In genomic region chr9:85762476-85762875, GRCm38 (mm10) we compare ENCODE assay signal across 21 mouse cellular contexts. TPM values are rescaled to one million over a fixed set of nuclear protein-coding genes. Genes with fewer than 3 reads are reported as not detected.
DNase-seq lines count a peak whose midpoint lies in the region; ATAC-seq and TF ChIP-seq lines count a peak whose summit lies in the region.
"Had no signal": no experiment of that assay in that cellular context is flagged by ENCODE, and none has a peak within 500 bp of the region (broad histone marks: within the 10 kb centered on the region; RNA-seq: fewer than 3 reads in every experiment).

No protein-coding gene starts in this region.

- no peak overlapping the region for H3K9ac ChIP-seq in liver, embryonic 16.5 days (ENCODE audit: low read depth, low read length)
- no peak overlapping the region for H3K9ac ChIP-seq in liver, embryonic 11.5 days (ENCODE audit: low read depth, low read length)
- H3K9ac ChIP-seq in forebrain, embryonic 16.5 days (replicated peaks; ENCODE audit: low read depth, low read length): no peak overlapping the region
- H3K9ac ChIP-seq: embryonic facial prominence, embryonic 13.5 days; lung, embryonic 14.5 days had no signal

- ATAC-seq in liver, embryonic 16.5 days (ENCODE audit: low read depth): peak; percentile 63
- no peak for ATAC-seq in liver, embryonic 11.5 days (replicated peaks; ENCODE audit: low FRiP score)
- ATAC-seq in megakaryocyte, adult 5-6 weeks (ENCODE audit: poor library complexity, severe bottlenecking): peak; percentile 96
- ATAC-seq in forebrain, embryonic 16.5 days: no peak
- ATAC-seq: intestine, embryonic 16.5 days had no signal

- no peaks in the 10 kb centered on the region for H3K9me3 ChIP-seq in liver, embryonic 16.5 days (replicated peaks; ENCODE audit: control insufficient read depth, low read length)
- no peaks in the 10 kb centered on the region for H3K9me3 ChIP-seq in liver, embryonic 11.5 days (ENCODE audit: control insufficient read depth, low read length)
- no peaks in the 10 kb centered on the region for H3K9me3 ChIP-seq in forebrain, embryonic 16.5 days (ENCODE audit: control insufficient read depth, low read length)
- H3K9me3 ChIP-seq: embryonic facial prominence, embryonic 13.5 days; limb, embryonic 10.5 days had no signal

- no peak overlapping the region for H3K27ac ChIP-seq in liver, embryonic 16.5 days (ENCODE audit: low read length)
- H3K27ac ChIP-seq in liver, embryonic 11.5 days (ENCODE audit: low read depth, low read length): no peak overlapping the region
- no peak overlapping the region for H3K27ac ChIP-seq in forebrain, embryonic 16.5 days (ENCODE audit: low read length)
- H3K27ac ChIP-seq in gastrocnemius, adult 2 months: no peak overlapping the region
- H3K27ac ChIP-seq: embryonic facial prominence, embryonic 13.5 days; kidney, postnatal 0 days; left cerebral cortex, adult 2 months; limb, embryonic 10.5 days; stomach, postnatal 0 days had no signal

- H3K4me2 ChIP-seq in liver, embryonic 16.5 days (ENCODE audit: low read depth, low read length): no peak overlapping the region
- no peak overlapping the region for H3K4me2 ChIP-seq in liver, embryonic 11.5 days
- H3K4me2 ChIP-seq in forebrain, embryonic 16.5 days (ENCODE audit: low read length): no peak overlapping the region
- H3K4me2 ChIP-seq: embryonic facial prominence, embryonic 13.5 days; lung, embryonic 14.5 days had no signal

- H3K27me3 ChIP-seq in liver, embryonic 16.5 days (ENCODE audit: control insufficient read depth, insufficient read depth, low read depth, low read length): no peaks in the 10 kb centered on the region
- no peaks in the 10 kb centered on the region for H3K27me3 ChIP-seq in liver, embryonic 11.5 days (replicated peaks; ENCODE audit: control insufficient read depth, insufficient read depth, low read length)
- no peaks in the 10 kb centered on the region for H3K27me3 ChIP-seq in forebrain, embryonic 16.5 days (replicated peaks; ENCODE audit: control insufficient read depth, insufficient read depth, low read length)
- H3K27me3 ChIP-seq: embryonic facial prominence, embryonic 13.5 days had no signal

- no peak for DNase-seq in liver, embryonic 11.5 days (ENCODE audit: low spot score)
- DNase-seq in A20 (ENCODE audit: low read depth, low spot score): peak; percentile 39
- DNase-seq in MEL-GATA-1-ER (ENCODE audit: extremely low read depth, low read depth): peak; percentile 24
- DNase-seq in gastrocnemius, adult 2 months: no peak
- DNase-seq in yolk sac, embryonic 10.5 days (ENCODE audit: low spot score): no peak
- DNase-seq: adrenal gland, adult 8-10 months; cerebellum, adult 2 months; gastrocnemius, postnatal 10 days; lung, embryonic 14.5 days; spleen, adult 18-20 months; thymus, postnatal 14 days had no signal

- no peak overlapping the region for H3K4me3 ChIP-seq in liver, embryonic 16.5 days (ENCODE audit: low read depth, low read length)
- H3K4me3 ChIP-seq in liver, embryonic 11.5 days (ENCODE audit: low read depth, low read length): no peak overlapping the region
- H3K4me3 ChIP-seq in forebrain, embryonic 16.5 days (replicated peaks; ENCODE audit: low read length): no peak overlapping the region
- no peak overlapping the region for H3K4me3 ChIP-seq in gastrocnemius, adult 2 months
- H3K4me3 ChIP-seq: embryonic facial prominence, embryonic 13.5 days; left cerebral cortex, adult 2 months; limb, embryonic 10.5 days; myocyte had no signal

- H3K36me3 ChIP-seq in liver, embryonic 16.5 days (ENCODE audit: control insufficient read depth, insufficient read depth): no peaks in the 10 kb centered on the region
- H3K36me3 ChIP-seq in liver, embryonic 11.5 days (ENCODE audit: control insufficient read depth, insufficient read depth, low read length): no peaks in the 10 kb centered on the region
- H3K36me3 ChIP-seq in forebrain, embryonic 16.5 days (ENCODE audit: control insufficient read depth, insufficient read depth): no peaks in the 10 kb centered on the region
- H3K36me3 ChIP-seq: embryonic facial prominence, embryonic 13.5 days; limb, embryonic 10.5 days had no signal

- no peak for TF ChIP-seq CTCF in gastrocnemius, adult 2 months (IDR thresholded peaks at IDR 0.05)

- 78% methylated on average over 1 of the region's 1 CpGs for WGBS in liver, embryonic 16.5 days (ENCODE audit: insufficient replicate concordance)
- 91% methylated on average over 1 of the region's 1 CpGs for WGBS in liver, embryonic 11.5 days
- WGBS in forebrain, embryonic 16.5 days: 48% methylated on average over 1 of the region's 1 CpGs

- intact Hi-C loops in gastrocnemius, adult 2 months (cut with DNase I): no loop called here

- no peaks in the 10 kb centered on the region; the same call in 1 of the 2 replicates for H3K4me1 ChIP-seq in liver, embryonic 16.5 days (ENCODE audit: control insufficient read depth, low read depth, low read length)
- H3K4me1 ChIP-seq in liver, embryonic 11.5 days (replicated peaks; ENCODE audit: control insufficient read depth, insufficient read depth, low read length): no peaks in the 10 kb centered on the region
- H3K4me1 ChIP-seq in forebrain, embryonic 16.5 days (replicated peaks; ENCODE audit: control insufficient read depth, insufficient read depth, low read length): no peaks in the 10 kb centered on the region
- H3K4me1 ChIP-seq: embryonic facial prominence, embryonic 13.5 days; limb, embryonic 10.5 days had no signal

RNA-seq across cellular contexts. Expression of gene Ibtk, which starts 13.3 kb away (rescaled TPM):
- polyA plus RNA-seq in liver, embryonic 16.5 days (2015; fragmentation: Nextera tagmentation; extraction: Ambion mirVana): 26.0 and 27.7 TPM in 2 replicates
- polyA plus RNA-seq in liver, embryonic 11.5 days (2014; fragmentation: Nextera tagmentation; extraction: Ambion mirVana): 33.2 and 36.6 TPM in 2 replicates
- 38.2 and 46.3 TPM in 2 replicates for total RNA-seq in megakaryocyte, adult 5-6 weeks (2015)
- total RNA-seq in megakaryocyte, adult 5-6 weeks (2017): 93.1 and 99.6 TPM in 2 replicates
- polyA plus RNA-seq in forebrain, embryonic 16.5 days (2015; fragmentation: Nextera tagmentation; extraction: Ambion mirVana): 30.3 and 35.0 TPM in 2 replicates
- total RNA-seq in gastrocnemius, adult 2 months (2021): 10 to 100 TPM; 48.6 to 61.6 TPM

Comparison
In these comparisons a context has a peak if more than half of its experiments do, and no peak if none do; other contexts are left out.
1. ATAC-seq: peak in liver, embryonic 16.5 days (single experiment) and megakaryocyte, adult 5-6 weeks (single experiment); none in liver, embryonic 11.5 days (single experiment) and forebrain, embryonic 16.5 days (single experiment).
2. DNase-seq: peak in A20 (single experiment) and MEL-GATA-1-ER (single experiment); none in liver, embryonic 11.5 days (single experiment), gastrocnemius, adult 2 months (single experiment) and yolk sac, embryonic 10.5 days (single experiment).